Mouse (Mus musculus) MEL (cell line): ENCODE measurements around the gene Hps6. TPM values are rescaled to one million over a fixed set of nuclear protein-coding genes. Genes with fewer than 3 reads are reported as not detected.
A peak's percentile ranks its signal among the peaks of the same experiment; 100 is the strongest.

ENCODE experiments used
- DNase-seq: peaks from one replicate; pipeline ENCODE4 v3.0.0; 2011; ENCODE audit warnings: low read depth, low spot score
- H3K27ac ChIP-seq: 2 replicates; pipeline ENCODE4 v1.5.1; 2012; ENCODE audit warnings: low read depth, mild to moderate bottlenecking, control low read depth, low read length, moderate library complexity; ENCODE audit not compliant: control insufficient read depth
- H3K27me3 ChIP-seq, 2 experiments: fragments of 150-350 bp in 1 of 2; sonication (generic) in 1 of 2; 2 replicates each; pipeline ENCODE4 v1.6.1; 2012; ENCODE audit warnings: low read length in 2 of 2, mild to moderate bottlenecking in 2 of 2, improper control_type of control experiment in 1 of 2, moderate library complexity in 1 of 2; ENCODE audit not compliant: insufficient read depth in 2 of 2, control insufficient read depth in 1 of 2
- H3K36me3 ChIP-seq, 2 experiments: 2 replicates each; pipeline ENCODE4 v1.6.1; 2012 to 2014; ENCODE audit warnings: low read length in 2 of 2, improper control_type of control experiment in 1 of 2, inconsistent platforms in 1 of 2, mild to moderate bottlenecking in 1 of 2; ENCODE audit not compliant: insufficient read depth in 2 of 2, control insufficient read depth in 1 of 2
- H3K4me1 ChIP-seq, 2 experiments: fragments of 150-350 bp in 1 of 2; sonication (generic) in 1 of 2; 2 replicates each; pipeline ENCODE4 v1.6.1; 2012; ENCODE audit warnings: low read length in 2 of 2, improper control_type of control experiment in 1 of 2, mild to moderate bottlenecking in 1 of 2; ENCODE audit not compliant: insufficient read depth in 2 of 2, control insufficient read depth in 1 of 2
- H3K4me3 ChIP-seq, 2 experiments: fragments of 150-350 bp in 1 of 2; sonication (generic) in 1 of 2; 2 replicates each; pipeline ENCODE4 v1.5.1; 2012; ENCODE audit warnings: low read depth in 2 of 2, low read length in 2 of 2, mild to moderate bottlenecking in 2 of 2, moderate library complexity in 2 of 2, control low read depth in 1 of 2, improper control_type of control experiment in 1 of 2; ENCODE audit not compliant: control insufficient read depth in 1 of 2, insufficient read depth in 1 of 2
- H3K79me2 ChIP-seq: 2 replicates; pipeline ENCODE4 v1.6.1; 2012; ENCODE audit warnings: mild to moderate bottlenecking, low read length, moderate library complexity; ENCODE audit not compliant: control insufficient read depth, poor library complexity, insufficient read depth
- H3K9ac ChIP-seq: 2 replicates; pipeline ENCODE4 v1.6.1; 2012; ENCODE audit warnings: low read depth, mild to moderate bottlenecking, control low read depth, low read length, moderate library complexity; ENCODE audit not compliant: control insufficient read depth, poor library complexity, severe bottlenecking
- H3K9me3 ChIP-seq: fragments of 150-350 bp; sonication (generic); replicated peaks from 2 replicates; pipeline ENCODE4 v1.6.1; 2012; ENCODE audit warnings: mild to moderate bottlenecking, low read length, improper control_type of control experiment, moderate library complexity; ENCODE audit not compliant: insufficient read depth
- CHD1 ChIP-seq: IDR thresholded peaks from 2 replicates; pipeline ENCODE4 v1.6.1; 2012; ENCODE audit warnings: low read depth, mild to moderate bottlenecking, inconsistent platforms, low read length, improper control_type of control experiment
- CTCF ChIP-seq, 3 experiments: IDR thresholded peaks in 2 of 3; conservative IDR thresholded peaks in 1 of 3; 2 replicates each; pipeline ENCODE4 v1.5.1; 2011 to 2012; ENCODE audit warnings: low read length in 3 of 3, low read depth in 2 of 3, mild to moderate bottlenecking in 2 of 3, improper control_type of control experiment in 1 of 3, inconsistent platforms in 1 of 3, mixed read lengths in 1 of 3, moderate library complexity in 1 of 3; ENCODE audit not compliant: control insufficient read depth in 1 of 3, insufficient read depth in 1 of 3, poor library complexity in 1 of 3, severe bottlenecking in 1 of 3
- ELF1 ChIP-seq: IDR thresholded peaks from 2 replicates; pipeline ENCODE4 v1.6.1; 2014; ENCODE audit warnings: low read depth, mild to moderate bottlenecking, inconsistent platforms, low read length, improper control_type of control experiment, moderate library complexity
- ETS1 ChIP-seq: IDR thresholded peaks from 2 replicates; pipeline ENCODE4 v1.6.1; 2012; ENCODE audit warnings: low read depth, mild to moderate bottlenecking, inconsistent platforms, low read length, improper control_type of control experiment, moderate library complexity
- GATA1 ChIP-seq: IDR thresholded peaks from 2 replicates; pipeline ENCODE4 v1.6.1; 2011; ENCODE audit warnings: low read depth, low read length, improper control_type of control experiment
- HCFC1 ChIP-seq: IDR thresholded peaks from 2 replicates; pipeline ENCODE4 v1.6.1; 2012; ENCODE audit warnings: low read depth, mild to moderate bottlenecking, inconsistent platforms, low read length, improper control_type of control experiment, moderate library complexity
- KAT2A ChIP-seq: conservative IDR thresholded peaks from 2 replicates; pipeline ENCODE4 v1.6.1; 2012; ENCODE audit warnings: low read depth, low read length, improper control_type of control experiment, inconsistent platforms
- MAFK ChIP-seq: IDR thresholded peaks from 2 replicates; pipeline ENCODE4 v1.6.1; 2011; ENCODE audit warnings: low read depth, mild to moderate bottlenecking, low read length, improper control_type of control experiment, borderline replicate concordance
- MAX ChIP-seq: IDR thresholded peaks from 2 replicates; pipeline ENCODE4 v1.6.1; 2011; ENCODE audit warnings: low read length, improper control_type of control experiment
- MAZ ChIP-seq: IDR thresholded peaks from 2 replicates; pipeline ENCODE4 v1.6.1; 2012; ENCODE audit warnings: low read depth, mild to moderate bottlenecking, inconsistent platforms, low read length, improper control_type of control experiment
- MXI1 ChIP-seq: IDR thresholded peaks from 2 replicates; pipeline ENCODE4 v1.6.1; 2011; ENCODE audit warnings: mild to moderate bottlenecking, low read depth, low read length, improper control_type of control experiment
- MYB ChIP-seq: IDR thresholded peaks from 2 replicates; pipeline ENCODE4 v1.6.1; 2011; ENCODE audit warnings: mild to moderate bottlenecking, low read depth, low read length, improper control_type of control experiment
- MYC ChIP-seq: IDR thresholded peaks from 2 replicates; pipeline ENCODE4 v1.6.1; 2011; ENCODE audit warnings: low read depth, mild to moderate bottlenecking, low read length, improper control_type of control experiment, moderate library complexity
- NELFE ChIP-seq: IDR thresholded peaks from 2 replicates; pipeline ENCODE4 v1.6.1; 2011; ENCODE audit warnings: low read depth, low read length, improper control_type of control experiment
- POLR2AphosphoS2 ChIP-seq: IDR thresholded peaks from 2 replicates; pipeline ENCODE4 v1.6.1; 2011; ENCODE audit warnings: low read length, improper control_type of control experiment
- RAD21 ChIP-seq: IDR thresholded peaks from 2 replicates; pipeline ENCODE4 v1.6.1; 2011; ENCODE audit warnings: mild to moderate bottlenecking, low read depth, low read length, improper control_type of control experiment
- RCOR1 ChIP-seq: IDR thresholded peaks from 2 replicates; pipeline ENCODE4 v1.6.1; 2012; ENCODE audit warnings: low read depth, mild to moderate bottlenecking, inconsistent platforms, low read length, improper control_type of control experiment
- SIN3A ChIP-seq: IDR thresholded peaks from 2 replicates; pipeline ENCODE4 v1.6.1; 2012; ENCODE audit warnings: low read length, improper control_type of control experiment, inconsistent platforms
- SMC3 ChIP-seq: IDR thresholded peaks from 2 replicates; pipeline ENCODE4 v1.6.1; 2011; ENCODE audit warnings: low read depth, low read length, improper control_type of control experiment
- TBP ChIP-seq: IDR thresholded peaks from 2 replicates; pipeline ENCODE4 v1.8.0; 2011; ENCODE audit warnings: low read depth, low read length, improper control_type of control experiment
- TCF12 ChIP-seq: IDR thresholded peaks from 2 replicates; pipeline ENCODE4 v1.6.1; 2014; ENCODE audit warnings: low read depth, mild to moderate bottlenecking, inconsistent platforms, low read length, improper control_type of control experiment, moderate library complexity
- UBTF ChIP-seq: IDR thresholded peaks from 2 replicates; pipeline ENCODE4 v1.6.1; 2012; ENCODE audit warnings: low read depth, mild to moderate bottlenecking, inconsistent platforms, low read length, improper control_type of control experiment, moderate library complexity, borderline replicate concordance; ENCODE audit not compliant: insufficient read depth
- ZC3H11A ChIP-seq: IDR thresholded peaks from 2 replicates; pipeline ENCODE4 v1.6.1; 2012; ENCODE audit warnings: low read depth, mild to moderate bottlenecking, inconsistent platforms, low read length, improper control_type of control experiment
- ZKSCAN1 ChIP-seq: IDR thresholded peaks from 2 replicates; pipeline ENCODE4 v1.6.1; 2012; ENCODE audit warnings: low read depth, mild to moderate bottlenecking, inconsistent platforms, low read length, improper control_type of control experiment, moderate library complexity
- ZMIZ1 ChIP-seq: IDR thresholded peaks from 2 replicates; pipeline ENCODE4 v1.6.1; 2012; ENCODE audit warnings: low read depth, mild to moderate bottlenecking, inconsistent platforms, low read length, improper control_type of control experiment, moderate library complexity
- ZNF384 ChIP-seq: IDR thresholded peaks from 2 replicates; pipeline ENCODE4 v1.6.1; 2012; ENCODE audit warnings: low read depth, mild to moderate bottlenecking, inconsistent platforms, low read length, improper control_type of control experiment
- polyA plus RNA-seq, 2 experiments: library from polyadenylated mRNA; stranded (reverse) in 1 of 2; unstranded in 1 of 2; fragments of >175 nt in 1 of 2; fragments of >200 nt in 1 of 2; gene quantifications; 2 replicates each; pipeline versions ENCODE4 v1.2.1 to v1.2.4; 2012; ENCODE audit warnings: low replicate concordance in 2 of 2, low read depth in 1 of 2; ENCODE audit not compliant: insufficient read length in 2 of 2, insufficient read depth in 1 of 2, missing spikeins in 1 of 2
- total RNA-seq: library from RNA; depleted of rRNA; stranded (reverse); fragments of 300-350 nt; gene quantifications from 2 replicates; pipeline ENCODE4 v1.2.3, GENCODE M21; 2012

Gene Hps6
- total and polyA plus RNA-seq, 3 experiments: 11.5 to 13.2 TPM; not detected in 1

- Histone ChIP-seq H3K36me3 (no peaks in the 10 kb centered on the region), H3K27ac (no peak overlapping the region), H3K27me3 (no peaks in the 10 kb centered on the region; a peak in 1 of 4 replicates), H3K9ac (no peak overlapping the region), H3K9me3 (no peaks in the 10 kb centered on the region), H3K79me2 (no peaks in the 10 kb centered on the region)
- no peak for TF ChIP-seq UBTF
- no peak for TF ChIP-seq MYC
- TF ChIP-seq, all 39 proteins: peak for 0
- no peak for DNase-seq
- Histone ChIP-seq H3K4me1 (no peaks in the 10 kb centered on the region), H3K4me3 (no peak overlapping the region)
Observed at GRCm38 (mm10) chr19:46026567-46026966, 23.3 kb downstream of the Hps6 start.

- no peak overlapping the region for H3K4me3 ChIP-seq
- H3K9me3 ChIP-seq: no peaks in the 10 kb centered on the region
- no peak overlapping the region for H3K27ac ChIP-seq
- H3K9ac ChIP-seq: no peak overlapping the region
- H3K79me2 ChIP-seq: no peaks in the 10 kb centered on the region; the same call in 1 of the 2 replicates
- peak; percentile 33; the same call in 1 of the 2 replicates for TF ChIP-seq TCF12
- peak; percentile 69 for TF ChIP-seq MAX
- peak; percentile 70 to 79 (median 74) for TF ChIP-seq CTCF (IDR thresholded peaks at IDR 0.05 in 2 of 3, conservative IDR thresholded peaks at IDR 0.05 in 1 of 3; ENCODE audit: control insufficient read depth in 1 of 3, insufficient read depth in 1 of 3, low read depth in 2 of 3, low read length in 3 of 3, poor library complexity in 1 of 3, severe bottlenecking in 1 of 3)
- TF ChIP-seq SIN3A: peak; percentile 60
- 0 out of 2 replicates have a peak, but pooled peaks have one; percentile 60 for TF ChIP-seq MAZ
- peak; percentile 70 for TF ChIP-seq SMC3
- TF ChIP-seq TBP: peak; percentile 98
- TF ChIP-seq ZNF384: no peak
- 0 out of 2 replicates have a peak, but pooled peaks have one; percentile 39 for TF ChIP-seq ZMIZ1
- TF ChIP-seq ELF1: peak; percentile 43; the same call in 1 of the 2 replicates
- TF ChIP-seq ZC3H11A: peak; percentile 73
- peak; percentile 60; the same call in 1 of the 2 replicates for TF ChIP-seq MXI1
- TF ChIP-seq CHD1: no peak
- peak; percentile 62 for TF ChIP-seq MAFK
- TF ChIP-seq POLR2AphosphoS2: no peak
- no peak for TF ChIP-seq GATA1
- no peak for TF ChIP-seq KAT2A
- peak; percentile 51; the same call in 1 of the 2 replicates for TF ChIP-seq HCFC1
- TF ChIP-seq UBTF: no peak
- peak; percentile 82 for TF ChIP-seq RAD21
- no peak for TF ChIP-seq NELFE
- peak; percentile 36; the same call in 1 of the 2 replicates for TF ChIP-seq RCOR1
- 0 out of 2 replicates have a peak, but pooled peaks have one; percentile 12 for TF ChIP-seq ETS1
- TF ChIP-seq MYC: peak; percentile 80
- 0 out of 2 replicates have a peak, but pooled peaks have one; percentile 50 for TF ChIP-seq ZKSCAN1
- no peak for TF ChIP-seq MYB
- peaks cover 0 to 4% of the 10 kb centered on the region in 2 experiments; a peak in 2 of 4 replicates for H3K36me3 ChIP-seq
- no peaks in the 10 kb centered on the region for H3K4me1 ChIP-seq
- H3K27me3 ChIP-seq: no peaks in the 10 kb centered on the region
- peak; percentile 92 for DNase-seq
Observed at GRCm38 (mm10) chr19:46028747-46029320, 25.5 kb downstream of the Hps6 start.
